Mouse (Mus musculus) erythroid progenitor cell, adult 5-6 weeks (primary cell): ENCODE measurements around the gene Il18r1. TPM values are rescaled to one million over a fixed set of nuclear protein-coding genes. Genes with fewer than 3 reads are reported as not detected.

Experiments
- ATAC-seq: replicated peaks from 2 replicates; pipeline ENCODE4 v1.8.0; 2016; ENCODE audit warnings: moderate number of reproducible peaks, mild to moderate bottlenecking, moderate TSS enrichment, inconsistent platforms; ENCODE audit not compliant: poor library complexity, low FRiP score, severe bottlenecking
- total RNA-seq, 2 experiments: library from RNA; stranded (forward) in 1 of 2; stranded (reverse) in 1 of 2; fragments of 150-400 nt in 1 of 2; fragments of 186-747, 209-891 nt in 1 of 2; gene quantifications; 2 replicates each; pipeline versions ENCODE4 v1.2.3 to v1.2.4; 2015 to 2017; ENCODE audit warnings: low replicate concordance in 2 of 2

The Il18r1 gene
- total RNA-seq, 2 experiments from 2014 or later: 4.0 TPM; not detected in 1

DNA sequence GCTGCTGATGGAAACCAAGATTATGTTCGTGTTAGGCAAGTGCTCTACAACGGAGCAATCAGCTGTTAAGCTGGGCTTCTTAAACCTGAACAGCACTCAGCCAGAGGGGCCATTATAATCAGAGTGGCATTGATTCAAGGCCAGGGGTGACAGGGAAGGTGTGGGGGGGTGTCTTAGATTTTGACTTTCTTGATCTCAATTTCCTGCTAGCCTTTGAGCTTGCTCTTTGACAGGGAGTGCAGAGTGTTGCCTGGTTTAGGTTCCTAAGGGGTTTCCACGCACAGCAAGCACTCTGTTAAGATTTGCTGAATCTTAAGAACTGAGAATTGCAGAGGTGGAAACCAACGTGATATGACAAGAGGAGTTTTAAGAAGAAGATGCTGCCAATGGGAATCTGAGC, 11.4 kb downstream of the Il18r1 start:
- ATAC-seq: no peak

DNA sequence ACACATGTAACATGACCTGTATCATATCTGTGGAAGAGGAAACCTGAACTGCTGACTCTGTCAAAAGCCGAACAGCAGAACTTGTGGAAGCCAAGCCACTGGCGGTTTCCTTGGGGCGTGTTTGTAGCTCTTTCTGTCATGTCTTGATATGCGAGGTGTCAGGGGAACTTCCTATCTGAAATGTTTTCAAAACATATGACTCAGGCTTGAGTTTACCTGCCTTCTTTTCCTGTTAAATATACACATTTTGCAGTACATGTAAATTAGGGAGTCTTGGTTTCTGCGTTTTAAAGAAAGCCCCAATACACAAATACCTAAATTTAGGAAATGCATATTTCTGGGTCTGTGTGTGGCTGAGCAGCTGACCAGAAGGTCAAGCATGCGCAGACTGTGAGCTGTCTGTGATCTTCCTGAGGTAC, 14.2 kb downstream of the Il18r1 start:
- no peak for ATAC-seq

DNA sequence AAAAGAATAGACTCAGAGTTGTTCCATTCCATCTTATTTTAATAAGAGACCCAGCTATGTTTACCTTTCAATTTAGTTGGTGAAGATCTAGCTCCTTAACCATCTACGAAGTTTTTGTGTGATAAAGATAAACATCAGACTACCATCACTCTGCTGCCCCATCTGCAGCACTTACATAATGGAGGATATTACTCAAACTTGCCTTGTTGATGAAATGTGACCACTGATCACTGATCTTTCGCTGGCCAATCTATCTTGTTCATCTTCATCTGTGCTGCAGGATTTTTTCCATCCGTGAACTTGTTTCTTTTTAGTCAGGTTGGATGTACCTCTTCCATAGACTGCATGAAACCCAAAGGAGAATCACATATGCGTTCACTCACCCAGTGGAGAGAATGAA, 29.2 kb downstream of the Il18r1 start:
- no peak for ATAC-seq

DNA sequence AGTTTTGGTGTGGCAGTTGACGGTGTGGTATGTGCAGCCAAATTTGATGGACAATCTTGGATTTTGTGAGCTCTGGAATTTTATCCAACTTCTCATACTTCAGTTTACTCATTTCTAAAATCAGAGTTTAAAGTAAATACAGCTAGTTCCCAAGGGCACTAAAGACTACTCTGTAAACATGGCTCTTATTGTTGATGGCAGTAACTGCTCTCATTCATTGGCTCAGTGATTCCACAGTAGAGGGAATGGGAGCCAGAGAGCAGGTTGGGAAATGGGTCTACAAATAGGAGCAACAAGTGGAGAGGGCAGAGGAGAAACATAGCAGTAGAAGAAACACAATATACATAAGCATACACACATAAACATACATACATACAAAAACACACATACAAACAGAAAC, 34.4 kb downstream of the Il18r1 start:
- ATAC-seq: no peak

DNA sequence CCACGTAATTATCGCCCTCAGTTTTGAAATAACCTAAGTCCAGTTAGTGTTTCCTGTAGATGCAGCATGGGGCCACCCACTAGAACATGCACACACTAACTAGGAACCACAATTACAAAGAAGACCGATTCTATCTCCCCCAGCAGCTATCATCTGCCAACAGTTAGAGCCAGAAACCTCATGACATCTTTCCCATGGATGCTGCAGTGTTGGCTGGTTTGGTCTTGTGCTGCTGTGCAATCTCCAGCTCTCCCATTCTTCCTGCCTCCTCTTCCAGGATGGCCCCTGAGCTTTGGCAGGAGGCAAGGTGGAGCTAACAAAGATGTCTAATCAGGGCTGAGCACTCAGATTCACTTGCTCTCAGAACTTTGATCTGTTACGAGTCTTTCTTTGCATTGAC, 35.8 kb downstream of the Il18r1 start:
- no peak for ATAC-seq

DNA sequence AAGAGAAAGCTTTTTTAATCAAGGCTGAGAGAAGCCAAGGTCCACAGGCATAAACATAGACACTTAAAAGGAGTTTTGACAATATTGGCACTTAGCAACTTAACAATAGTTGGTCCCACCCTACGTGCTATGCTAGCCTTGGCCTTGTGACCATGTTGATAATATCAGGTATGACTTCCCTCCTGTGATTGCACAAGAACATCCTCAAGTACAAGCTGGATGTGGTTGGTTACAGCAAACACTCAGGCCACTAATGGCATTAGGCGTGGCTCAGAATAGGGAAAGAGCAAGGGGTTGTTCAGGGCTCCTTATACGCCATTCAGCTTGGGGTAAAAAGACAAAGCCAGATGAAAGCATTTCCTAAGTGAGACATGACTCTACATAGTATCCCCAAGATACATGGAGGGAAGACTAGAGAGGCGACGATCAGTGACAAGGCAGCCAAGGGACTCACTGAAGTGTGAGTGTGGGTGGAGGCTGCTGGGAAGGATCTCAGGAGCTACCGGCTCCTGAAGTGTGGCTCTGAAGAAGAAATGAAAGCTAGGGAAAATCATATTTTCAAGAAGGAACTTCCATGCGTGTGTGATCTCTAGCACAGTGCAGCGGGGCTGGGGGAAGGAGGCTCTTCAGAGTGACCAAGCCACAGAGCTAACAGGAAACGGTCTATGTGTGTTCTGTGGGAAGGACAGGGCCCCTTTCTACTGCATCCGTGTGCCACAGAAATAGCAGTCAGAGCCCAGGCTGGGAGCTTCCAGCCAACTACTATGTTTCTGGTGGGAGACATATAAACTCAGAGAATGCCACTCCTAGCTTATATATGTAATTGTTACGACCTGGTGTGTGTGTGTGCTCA, 36.4 kb downstream of the Il18r1 start:
- ATAC-seq: no peak

DNA sequence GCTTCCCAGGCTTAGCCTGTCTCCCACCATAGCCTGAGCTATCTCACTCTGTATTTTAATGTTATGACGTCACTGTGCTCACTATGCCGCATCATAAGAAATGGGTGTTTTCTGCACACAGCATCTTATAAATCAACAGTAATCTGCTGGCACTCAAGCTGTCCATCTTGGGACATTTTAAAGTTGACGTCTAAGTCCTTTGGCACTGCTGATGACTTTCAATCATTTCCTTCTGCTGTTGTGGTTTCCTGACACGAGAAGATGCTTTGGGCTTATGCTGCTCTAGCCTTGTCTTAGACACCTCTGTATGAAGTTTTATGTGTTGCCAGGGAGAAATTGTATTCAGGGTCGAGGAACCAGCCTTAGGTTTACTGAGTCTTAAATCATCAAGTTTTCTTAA, 39.2 kb downstream of the Il18r1 start:
- no peak for ATAC-seq

DNA sequence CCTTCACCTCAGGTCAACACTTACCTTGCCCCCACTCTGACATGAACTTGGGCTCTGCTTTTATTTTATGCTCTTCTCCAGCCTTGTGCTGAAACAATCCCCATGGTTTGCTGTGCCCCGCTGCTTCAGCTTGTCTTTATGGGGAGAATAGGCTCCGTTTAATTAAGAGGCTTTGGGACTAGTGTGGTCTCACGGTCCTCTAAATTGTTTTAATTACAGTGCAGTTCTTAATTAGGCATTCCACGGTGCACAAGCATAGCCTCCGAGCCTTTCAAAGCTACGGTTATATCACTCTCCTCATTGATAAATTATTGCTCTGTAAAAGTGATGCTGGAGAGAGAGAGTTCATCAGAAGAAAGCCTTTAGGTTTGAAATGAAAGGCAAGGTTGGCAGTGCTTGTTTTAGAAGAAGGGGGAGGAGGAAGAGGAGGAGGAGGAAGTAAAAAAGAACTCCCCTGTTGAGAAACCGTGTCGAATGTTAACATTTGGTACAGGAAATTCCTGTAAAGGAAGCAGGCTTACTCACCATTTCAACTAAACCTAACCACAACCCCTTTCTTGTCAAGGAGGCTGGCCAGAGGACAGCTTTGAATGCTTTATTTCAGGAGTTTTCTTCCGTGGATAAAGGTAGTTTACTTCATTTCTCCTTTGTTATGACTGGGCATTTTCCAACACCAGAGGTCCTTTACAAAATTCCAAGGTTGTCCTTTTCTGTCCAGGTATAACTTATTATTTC, 49.7 kb downstream of the Il18r1 start, which contains the start of gene Il18rap:
TSS of gene Il18rap (plus strand) at position 512 of the 735 bp plus-strand sequence.
- ATAC-seq: no peak

DNA sequence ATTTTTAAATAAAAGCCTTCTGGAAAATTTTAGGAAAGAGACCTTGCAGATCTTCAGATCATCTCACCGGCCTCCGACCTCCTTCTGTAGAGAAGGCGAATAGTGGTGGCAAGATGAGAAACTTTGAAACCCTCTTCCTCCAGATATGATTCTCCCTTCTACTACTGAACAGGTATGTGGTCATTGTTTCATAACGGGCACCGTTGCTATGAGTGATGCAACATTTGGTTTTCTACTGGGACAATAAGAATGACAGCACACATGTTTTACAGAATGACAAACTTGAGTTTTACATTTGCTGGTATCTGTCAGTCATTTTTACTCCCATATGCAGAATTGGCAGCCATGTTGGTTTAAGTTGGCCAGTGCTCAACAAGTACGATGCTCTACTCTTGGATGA, 51.0 kb downstream of the Il18r1 start:
- no peak for ATAC-seq

DNA sequence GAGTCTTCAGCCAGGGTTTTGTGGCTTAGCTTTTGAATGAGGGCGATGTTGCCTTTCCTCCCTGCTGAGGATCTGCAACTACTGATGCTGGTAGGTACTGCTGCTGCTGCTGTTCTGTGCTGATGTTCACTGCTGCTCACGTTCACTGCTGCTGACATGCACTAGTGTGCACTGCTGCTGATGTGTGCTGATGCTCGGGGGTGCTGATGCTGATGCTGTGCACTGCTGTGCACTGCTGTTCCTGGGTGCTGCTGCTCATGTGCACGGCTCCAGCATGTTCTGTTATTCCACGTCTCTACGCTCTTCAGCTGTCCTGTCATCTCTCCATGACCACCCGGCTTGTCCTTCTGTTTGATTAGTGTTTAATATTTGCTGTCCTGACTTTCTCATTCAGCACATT, 57.6 kb downstream of the Il18r1 start:
- no peak for ATAC-seq

DNA sequence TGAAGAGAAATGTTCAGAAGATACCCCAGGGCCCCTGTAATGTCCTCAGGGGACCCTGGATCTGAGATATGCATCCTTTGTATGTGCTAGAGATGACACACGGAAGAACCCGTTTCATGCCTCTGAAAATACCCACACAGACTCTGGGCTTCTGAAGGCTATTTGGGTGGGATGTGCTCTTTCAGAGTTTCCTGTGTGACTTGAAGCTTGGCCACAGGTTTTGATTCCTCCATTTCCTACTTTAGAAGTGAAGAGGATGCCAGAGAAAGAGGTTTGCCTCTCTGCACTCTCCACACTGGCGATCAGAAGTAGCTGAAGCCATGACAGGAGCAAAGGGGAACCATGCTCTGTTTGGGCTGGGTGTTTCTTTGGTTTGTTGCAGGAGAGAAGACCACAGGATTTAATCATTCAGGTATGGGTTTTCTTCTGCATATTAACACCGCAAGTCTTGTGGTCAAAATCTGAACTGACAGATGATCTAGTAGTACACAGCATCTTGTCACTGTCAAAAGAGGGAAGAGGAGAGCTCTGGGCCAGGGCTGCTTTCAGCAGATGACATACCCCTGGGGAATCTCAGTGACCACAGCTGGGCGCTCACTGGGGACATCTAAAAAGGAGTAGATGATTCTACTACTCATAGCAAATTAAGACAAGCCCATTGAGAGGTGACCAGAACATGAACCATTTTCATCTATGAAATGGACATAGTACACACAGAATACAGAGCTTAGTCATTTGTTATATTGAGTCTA, 58.8 kb downstream of the Il18r1 start:
- ATAC-seq: no peak

DNA sequence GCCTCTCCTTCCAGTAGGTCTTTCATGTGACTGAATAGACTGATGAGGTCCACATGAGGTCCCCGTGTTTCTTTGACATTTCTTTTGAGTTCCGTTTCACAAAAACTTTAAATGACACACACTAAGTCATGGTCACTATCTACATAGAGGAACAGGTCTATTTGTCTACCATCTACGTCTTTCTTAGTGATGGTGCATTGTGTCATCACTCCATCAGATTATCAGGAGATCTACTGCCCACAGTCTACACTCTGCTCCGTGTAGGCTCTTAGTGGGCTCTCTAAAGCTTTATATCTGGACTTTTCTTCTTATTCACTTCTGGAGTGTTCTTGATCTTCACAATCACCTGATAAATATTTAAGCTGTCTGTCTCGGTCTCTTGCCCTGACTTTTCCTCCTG, 63.9 kb downstream of the Il18r1 start:
- ATAC-seq: no peak

DNA sequence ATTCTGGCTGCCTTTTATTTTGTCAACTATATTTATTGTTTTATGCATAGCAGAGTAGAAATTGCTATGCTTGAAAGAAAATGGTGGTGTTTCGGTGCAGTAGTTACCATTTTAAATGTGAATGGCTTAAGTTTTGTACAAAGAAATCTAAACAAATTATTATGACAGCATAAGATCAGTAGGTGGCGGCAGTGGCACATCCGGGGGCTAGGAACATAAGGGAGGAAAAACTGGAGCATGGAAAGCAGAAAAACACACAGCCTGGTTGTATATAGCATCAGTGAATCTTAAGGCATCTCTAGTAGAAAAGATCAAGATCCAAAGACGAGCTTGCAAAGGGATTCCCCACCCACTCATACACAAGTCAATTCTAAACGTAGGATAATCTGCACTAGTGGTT, 72.2 kb downstream of the Il18r1 start:
- ATAC-seq: no peak

DNA sequence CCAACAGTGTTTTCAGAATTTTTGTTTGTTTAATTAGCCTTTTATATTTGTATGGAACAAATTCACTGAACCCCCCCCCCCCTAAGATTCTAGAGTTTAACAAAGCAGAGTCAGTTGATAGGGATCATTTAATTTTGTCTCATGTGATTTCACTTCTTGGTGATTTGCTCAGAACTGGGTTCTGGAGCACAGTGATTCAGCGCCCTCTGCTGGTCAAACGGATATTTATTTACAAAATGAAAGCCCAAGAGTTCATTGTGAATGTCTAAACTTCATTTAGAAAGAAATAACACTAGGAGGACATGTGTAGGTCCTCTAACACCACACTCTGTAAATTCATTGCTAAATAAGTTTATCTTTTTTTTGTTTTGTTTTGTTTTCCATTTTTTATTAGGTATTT, 79.3 kb downstream of the Il18r1 start:
- no peak for ATAC-seq

DNA sequence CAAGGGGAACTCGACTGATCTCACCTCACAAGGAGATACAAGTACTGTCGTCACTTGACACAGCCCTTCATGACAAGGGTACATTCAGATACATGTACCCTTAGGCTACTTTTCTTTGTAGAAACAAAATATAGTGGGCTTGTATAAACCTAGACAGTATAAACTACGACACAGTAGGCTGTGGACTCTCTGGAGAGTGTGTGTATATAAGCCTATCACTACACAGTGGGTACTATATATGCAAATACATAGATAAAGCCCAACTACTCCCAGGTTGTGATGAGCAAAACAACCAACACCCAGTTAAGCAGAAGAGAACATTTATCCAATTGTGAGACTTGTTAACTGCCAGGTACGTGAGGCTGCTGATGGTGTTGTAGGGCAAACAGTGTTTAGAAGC, 81.3 kb downstream of the Il18r1 start:
- no peak for ATAC-seq

DNA sequence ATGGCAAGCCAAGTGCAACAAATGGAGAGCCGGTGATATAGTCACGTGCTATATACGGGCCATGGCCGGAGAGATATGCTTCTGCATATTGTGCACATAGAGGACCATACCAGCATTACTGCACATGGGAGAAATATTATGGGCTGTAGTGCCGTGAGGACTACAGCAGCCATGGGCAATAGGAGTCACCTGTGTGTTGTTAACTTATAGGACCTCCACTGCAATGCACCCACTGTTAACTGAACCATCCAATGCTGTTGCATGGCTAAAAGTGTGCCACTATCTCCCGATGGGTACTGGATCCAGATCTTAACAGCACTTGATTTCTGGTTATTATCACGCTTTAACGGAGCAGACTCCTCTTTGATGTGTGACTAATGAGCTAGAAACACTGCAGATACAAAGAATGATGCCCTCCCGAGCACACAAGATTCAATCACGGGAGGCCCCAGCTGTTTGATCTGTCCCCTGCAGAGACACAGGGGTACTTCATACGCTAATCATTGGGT, 81.8 kb downstream of the Il18r1 start:
- no peak for ATAC-seq

DNA sequence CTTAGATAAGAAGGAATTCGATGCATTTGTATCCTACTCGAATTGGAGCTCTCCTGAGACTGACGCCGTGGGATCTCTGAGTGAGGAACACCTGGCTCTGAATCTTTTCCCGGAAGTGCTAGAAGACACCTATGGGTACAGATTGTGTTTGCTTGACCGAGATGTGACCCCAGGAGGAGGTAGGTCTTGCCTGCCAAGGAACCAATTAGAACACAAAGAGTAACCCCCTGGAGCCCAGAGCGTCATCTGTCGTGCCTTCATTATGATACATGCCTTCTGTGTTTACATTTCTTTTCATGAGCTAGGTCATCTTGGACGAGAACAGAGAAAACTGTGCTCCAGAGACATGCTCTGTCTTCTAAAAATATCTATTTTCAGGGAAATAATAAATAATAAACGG, 82.4 kb downstream of the Il18r1 start:
- no peak for ATAC-seq
